Mouse (Mus musculus): ENCODE measurements around the gene Kcnk13. TPM values are rescaled to one million over a fixed set of nuclear protein-coding genes. Genes with fewer than 3 reads are reported as not detected.

Kcnk13 gene
- polyA plus RNA-seq, 1 experiment, result not detected

GRCm38 (mm10) chr12:100027281-100027680, 63.0 kb downstream of the Kcnk13 start:
- no peak for TF ChIP-seq GATA1 (IDR thresholded peaks at IDR 0.05; ENCODE audit: low read length)

GRCm38 (mm10) chr12:100031681-100032080, 67.4 kb downstream of the Kcnk13 start:
- no peak for TF ChIP-seq GATA1 (IDR thresholded peaks at IDR 0.05; ENCODE audit: low read length)

- TF ChIP-seq GATA1 (IDR thresholded peaks at IDR 0.05; ENCODE audit: low read length), result no peak
Measured at GRCm38 (mm10) chr12:100032521-100032920, 68.2 kb downstream of the Kcnk13 start.

GRCm38 (mm10) chr12:100038741-100039262, 74.5 kb downstream of the Kcnk13 start:
- TF ChIP-seq GATA1 (IDR thresholded peaks at IDR 0.05; ENCODE audit: low read length), result no peak

GRCm38 (mm10) chr12:100042116-100042515, 77.8 kb downstream of the Kcnk13 start:
- no peak for TF ChIP-seq GATA1 (IDR thresholded peaks at IDR 0.05; ENCODE audit: low read length)

- TF ChIP-seq GATA1 (IDR thresholded peaks at IDR 0.05; ENCODE audit: low read length), result no peak
Measured at GRCm38 (mm10) chr12:100044704-100045103, 80.4 kb downstream of the Kcnk13 start.

- TF ChIP-seq GATA1 (IDR thresholded peaks at IDR 0.05; ENCODE audit: low read length), result no peak
Measured at GRCm38 (mm10) chr12:100050552-100050951, 86.3 kb downstream of the Kcnk13 start.

- no peak for TF ChIP-seq GATA1 (IDR thresholded peaks at IDR 0.05; ENCODE audit: low read length)
Measured at GRCm38 (mm10) chr12:100053617-100054016, 89.3 kb downstream of the Kcnk13 start.

- no peak for TF ChIP-seq GATA1 (IDR thresholded peaks at IDR 0.05; ENCODE audit: low read length)
Measured at GRCm38 (mm10) chr12:100061071-100061470, 96.8 kb downstream of the Kcnk13 start.

- TF ChIP-seq GATA1 (IDR thresholded peaks at IDR 0.05; ENCODE audit: low read length), result no peak
Measured at GRCm38 (mm10) chr12:100061826-100062225, 97.5 kb downstream of the Kcnk13 start.

- no peak for TF ChIP-seq GATA1 (IDR thresholded peaks at IDR 0.05; ENCODE audit: low read length)
Measured at GRCm38 (mm10) chr12:100062584-100062983, 98.3 kb downstream of the Kcnk13 start.

- no peak for TF ChIP-seq GATA1 (IDR thresholded peaks at IDR 0.05; ENCODE audit: low read length)
Measured at GRCm38 (mm10) chr12:100065109-100065508, 100.8 kb downstream of the Kcnk13 start.

- no peak for TF ChIP-seq GATA1 (IDR thresholded peaks at IDR 0.05; ENCODE audit: low read length)
Measured at GRCm38 (mm10) chr12:100067477-100067876, 103.2 kb downstream of the Kcnk13 start.

GRCm38 (mm10) chr12:100073201-100073672, 108.9 kb downstream of the Kcnk13 start:
- no peak for TF ChIP-seq GATA1 (IDR thresholded peaks at IDR 0.05; ENCODE audit: low read length)

- no peak for TF ChIP-seq GATA1 (IDR thresholded peaks at IDR 0.05; ENCODE audit: low read length)
Measured at GRCm38 (mm10) chr12:100075715-100076114, 111.4 kb downstream of the Kcnk13 start.

- no peak for TF ChIP-seq GATA1 (IDR thresholded peaks at IDR 0.05; ENCODE audit: low read length)
Measured at GRCm38 (mm10) chr12:100079636-100080286, 115.5 kb downstream of the Kcnk13 start.

GRCm38 (mm10) chr12:100088026-100088425, 123.7 kb downstream of the Kcnk13 start:
- no peak for TF ChIP-seq GATA1 (IDR thresholded peaks at IDR 0.05; ENCODE audit: low read length)

All from G1E-ER4 (cell line).